Mouse (Mus musculus) kidney, embryonic 15.5 days (tissue): ENCODE measurements around the gene Mob1a. TPM values are rescaled to one million over a fixed set of nuclear protein-coding genes. Genes with fewer than 3 reads are reported as not detected.

ENCODE experiments used
- ATAC-seq: fragments of 200-750 bp; cut with Nextera tagmentation; replicated peaks from 2 replicates; pipeline ENCODE4 v1.8.0; 2017; ENCODE audit warnings: moderate TSS enrichment; ENCODE audit not compliant: low FRiP score
- H3K27ac ChIP-seq: fragments of 300-500 bp; sonication (generic); 2 replicates; pipeline ENCODE4 v1.5.1; 2015; ENCODE audit warnings: mild to moderate bottlenecking, inconsistent platforms
- H3K27me3 ChIP-seq: fragments of 300-500 bp; sonication (generic); 2 replicates; pipeline ENCODE4 v1.6.1; 2015; ENCODE audit warnings: inconsistent platforms
- H3K36me3 ChIP-seq: fragments of 300-500 bp; sonication (generic); 2 replicates; pipeline ENCODE4 v1.6.1; 2015; ENCODE audit warnings: inconsistent platforms
- H3K4me1 ChIP-seq: fragments of 300-500 bp; sonication (generic); 2 replicates; pipeline ENCODE4 v1.6.1; 2015; ENCODE audit warnings: inconsistent platforms
- H3K4me2 ChIP-seq: fragments of 300-500 bp; sonication (generic); 2 replicates; pipeline ENCODE4 v1.6.1; 2015; ENCODE audit warnings: moderate library complexity, mild to moderate bottlenecking, inconsistent platforms
- H3K4me3 ChIP-seq: fragments of 300-500 bp; sonication (generic); replicated peaks from 2 replicates; pipeline ENCODE4 v1.5.1; 2015; ENCODE audit warnings: mild to moderate bottlenecking, inconsistent platforms
- H3K9ac ChIP-seq: fragments of 300-500 bp; sonication (generic); 2 replicates; pipeline ENCODE4 v1.6.1; 2015; ENCODE audit warnings: mild to moderate bottlenecking, inconsistent platforms
- H3K9me3 ChIP-seq: fragments of 300-500 bp; sonication (generic); replicated peaks from 2 replicates; pipeline ENCODE4 v1.6.1; 2016; ENCODE audit warnings: inconsistent platforms
- WGBS: fragments of 180-500 bp; shearing (Covaris S2); methylation state at CpG from one replicate; pipeline ENCODE4 v1.1.7; 2015; ENCODE audit warnings: mixed read lengths; 5-methylcytosine and 5-hydroxymethylcytosine counted together
- polyA plus RNA-seq: library from polyadenylated mRNA; unstranded; fragments of >200 nt; fragmentation: Nextera tagmentation; extraction: Ambion mirVana; gene quantifications from 2 replicates; pipeline ENCODE4 v1.2.1, GENCODE M21; 2015

Gene Mob1a
- polyA plus RNA-seq, 1 experiment from 2014 or later, result 69.6 TPM

DNA sequence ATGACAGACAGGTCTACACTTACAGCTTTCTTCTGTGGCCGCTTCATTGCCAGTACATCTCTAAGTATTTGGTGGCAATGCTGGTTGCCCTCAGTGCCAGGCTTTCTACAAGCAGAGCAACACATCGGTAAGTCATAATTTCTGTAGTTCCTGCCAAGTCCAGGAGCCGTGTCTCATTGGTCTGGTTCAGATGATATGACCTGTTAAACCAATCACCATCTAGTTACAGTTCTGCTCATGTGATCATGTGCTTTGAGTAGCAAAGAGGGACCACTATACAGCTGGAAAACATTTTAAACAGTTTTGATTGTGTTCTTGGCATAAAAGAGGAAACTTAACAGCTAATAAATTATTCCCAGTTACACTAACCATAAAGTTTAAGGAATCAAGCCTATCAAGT, 22.1 kb downstream of the Mob1a start:
- Histone ChIP-seq H3K4me1 (peaks cover 18% of the 10 kb centered on the region), H3K9me3 (no peaks in the 10 kb centered on the region), H3K9ac (no peak overlapping the region), H3K27ac (no peak overlapping the region), H3K4me3 (no peak overlapping the region), H3K4me2 (no peak overlapping the region), H3K36me3 (peaks cover 20% of the 10 kb centered on the region), H3K27me3 (no peaks in the 10 kb centered on the region)
- ATAC-seq, result no peak
- 88% methylated on average over 3 of the region's 3 CpGs for WGBS

DNA sequence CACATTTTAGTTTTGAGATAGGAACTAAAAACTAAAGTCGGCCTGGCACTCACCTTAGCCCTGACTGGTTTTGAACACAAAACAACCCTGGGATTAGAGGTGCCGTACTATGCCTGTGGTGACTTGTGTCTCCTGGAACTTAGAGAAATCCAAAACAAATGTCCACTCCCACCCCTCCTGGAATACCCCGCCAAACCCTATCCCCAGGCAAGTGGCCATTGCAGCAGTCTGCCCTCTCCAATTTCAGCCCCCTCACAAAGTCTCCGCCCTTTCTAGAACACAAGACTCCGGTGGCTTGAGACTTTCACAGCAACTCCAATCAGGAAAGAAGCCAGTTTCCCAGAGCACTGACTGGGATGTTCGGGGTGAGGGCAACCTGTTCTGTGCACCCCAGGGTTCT, 23.1 kb downstream of the Mob1a start, which contains the start of gene Bola3:
Gene Bola3, plus strand, starts transcription at position 275 of the 400 bp plus-strand sequence.
- Histone ChIP-seq H3K4me3 (peak within 1 kb of the TSS; percentile 82), H3K9ac (peak within 1 kb of the TSS; percentile 93), H3K36me3 (peaks cover 23% of the 10 kb centered on the region), H3K4me1 (peaks cover 18% of the 10 kb centered on the region), H3K27me3 (no peaks in the 10 kb centered on the region), H3K27ac (peak within 1 kb of the TSS; percentile 60), H3K4me2 (peak within 1 kb of the TSS; percentile 80), H3K9me3 (no peaks in the 10 kb centered on the region)
- peak; percentile 64 for ATAC-seq
- WGBS, result 25% methylated on average over 6 of the region's 6 CpGs

DNA sequence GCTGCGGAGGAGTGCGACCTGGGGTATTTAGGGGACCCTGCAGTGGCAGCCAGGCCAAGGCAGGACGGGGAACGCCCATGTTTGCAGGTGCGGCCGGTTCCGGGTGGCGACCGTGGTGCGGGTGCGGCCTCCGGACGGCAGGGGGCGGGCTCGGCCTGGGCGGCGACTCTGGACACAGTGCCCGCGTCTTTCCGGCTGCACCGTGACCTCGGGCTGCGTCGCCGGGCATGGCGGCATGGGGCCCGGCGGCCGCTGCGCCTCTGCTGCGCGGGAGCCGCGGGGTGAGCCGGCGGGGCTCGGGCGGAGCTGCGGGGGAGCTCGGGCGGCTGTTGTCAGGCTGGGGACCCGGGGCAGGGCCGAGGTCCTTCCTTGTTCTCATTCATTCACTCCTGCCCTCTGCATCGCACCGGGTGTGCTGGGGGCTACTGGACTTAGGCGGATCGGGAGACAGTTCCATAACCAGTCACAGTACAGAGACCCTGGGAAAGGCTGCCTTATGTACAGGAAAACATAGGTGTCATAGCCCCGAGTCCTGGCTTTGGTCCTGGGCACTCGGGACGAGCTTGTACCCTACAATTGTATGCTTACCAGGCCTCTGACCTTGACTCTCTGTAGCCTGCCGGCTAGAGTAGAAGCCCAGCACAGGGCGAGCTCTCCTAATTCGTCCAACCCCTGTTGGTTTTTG, 23.6 kb downstream of the Mob1a start:
- Histone ChIP-seq H3K9ac (peak overlapping the region; percentile 93), H3K4me3 (peak overlapping the region; percentile 82), H3K27me3 (no peaks in the 10 kb centered on the region), H3K36me3 (peaks cover 26% of the 10 kb centered on the region), H3K4me2 (peak overlapping the region; percentile 80), H3K27ac (peak overlapping the region; percentile 60), H3K9me3 (no peaks in the 10 kb centered on the region), H3K4me1 (peaks cover 18% of the 10 kb centered on the region)
- peak; percentile 95 for ATAC-seq
- under 1% methylated on average over 53 of the region's 53 CpGs for WGBS

DNA sequence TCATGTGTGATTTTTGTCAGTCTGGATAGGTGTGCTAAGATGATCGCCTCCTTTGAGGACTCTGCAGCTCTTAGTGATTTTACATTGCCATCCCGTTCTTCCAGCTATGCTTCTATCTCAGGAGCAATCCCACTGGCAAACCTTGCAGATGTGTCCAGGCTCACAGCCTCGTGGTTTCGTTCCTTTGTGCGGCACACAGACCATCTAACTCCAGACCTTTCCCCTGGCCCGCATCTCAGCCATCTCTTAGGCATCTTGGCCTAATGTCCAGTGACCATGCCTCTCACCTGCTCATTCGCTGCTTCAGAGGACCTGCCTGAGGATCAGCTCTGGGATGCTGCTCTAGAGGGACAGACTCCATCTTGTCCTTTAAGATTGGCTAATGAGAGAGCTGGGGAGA, 24.4 kb downstream of the Mob1a start:
- WGBS, result 84% methylated on average over 7 of the region's 7 CpGs
- Histone ChIP-seq H3K9ac (peak overlapping the region; percentile 93), H3K36me3 (peaks cover 34% of the 10 kb centered on the region), H3K4me3 (peak overlapping the region; percentile 82), H3K27ac (no peak overlapping the region; the same call in 1 of the 2 replicates), H3K4me1 (peaks cover 18% of the 10 kb centered on the region), H3K4me2 (peak overlapping the region; percentile 80), H3K27me3 (no peaks in the 10 kb centered on the region), H3K9me3 (no peaks in the 10 kb centered on the region)
- no peak for ATAC-seq

GRCm38 (mm10) chr6:83350851-83351405, 25.1 kb downstream of the Mob1a start:
- Histone ChIP-seq H3K4me2 (no peak overlapping the region), H3K27me3 (no peaks in the 10 kb centered on the region), H3K36me3 (peaks cover 41% of the 10 kb centered on the region), H3K9me3 (no peaks in the 10 kb centered on the region), H3K4me3 (no peak overlapping the region; the same call in 1 of the 2 replicates), H3K9ac (no peak overlapping the region), H3K4me1 (peaks cover 18% of the 10 kb centered on the region), H3K27ac (no peak overlapping the region)
- ATAC-seq, result no peak
- WGBS, result 89% methylated on average over 16 of the region's 16 CpGs

GRCm38 (mm10) chr6:83351490-83352160, 25.8 kb downstream of the Mob1a start:
- Histone ChIP-seq H3K9ac (no peak overlapping the region), H3K4me3 (no peak overlapping the region), H3K4me1 (peaks cover 18% of the 10 kb centered on the region), H3K36me3 (peaks cover 44% of the 10 kb centered on the region), H3K4me2 (no peak overlapping the region), H3K27me3 (no peaks in the 10 kb centered on the region), H3K9me3 (no peaks in the 10 kb centered on the region), H3K27ac (no peak overlapping the region)
- ATAC-seq, result no peak; the same call in 1 of the 2 replicates
- 85% methylated on average over 7 of the region's 7 CpGs for WGBS

GRCm38 (mm10) chr6:83352666-83353410, 27.0 kb downstream of the Mob1a start:
- no peak overlapping the region for H3K27ac ChIP-seq
- no peak overlapping the region for H3K4me3 ChIP-seq
- H3K4me2 ChIP-seq, result no peak overlapping the region
- no peak overlapping the region for H3K9ac ChIP-seq
- no peak for ATAC-seq
- no peaks in the 10 kb centered on the region for H3K27me3 ChIP-seq
- WGBS, result 94% methylated on average over 24 of the region's 24 CpGs
- no peaks in the 10 kb centered on the region for H3K9me3 ChIP-seq
- H3K4me1 ChIP-seq, result peaks cover 18% of the 10 kb centered on the region
- peaks cover 48% of the 10 kb centered on the region for H3K36me3 ChIP-seq

DNA sequence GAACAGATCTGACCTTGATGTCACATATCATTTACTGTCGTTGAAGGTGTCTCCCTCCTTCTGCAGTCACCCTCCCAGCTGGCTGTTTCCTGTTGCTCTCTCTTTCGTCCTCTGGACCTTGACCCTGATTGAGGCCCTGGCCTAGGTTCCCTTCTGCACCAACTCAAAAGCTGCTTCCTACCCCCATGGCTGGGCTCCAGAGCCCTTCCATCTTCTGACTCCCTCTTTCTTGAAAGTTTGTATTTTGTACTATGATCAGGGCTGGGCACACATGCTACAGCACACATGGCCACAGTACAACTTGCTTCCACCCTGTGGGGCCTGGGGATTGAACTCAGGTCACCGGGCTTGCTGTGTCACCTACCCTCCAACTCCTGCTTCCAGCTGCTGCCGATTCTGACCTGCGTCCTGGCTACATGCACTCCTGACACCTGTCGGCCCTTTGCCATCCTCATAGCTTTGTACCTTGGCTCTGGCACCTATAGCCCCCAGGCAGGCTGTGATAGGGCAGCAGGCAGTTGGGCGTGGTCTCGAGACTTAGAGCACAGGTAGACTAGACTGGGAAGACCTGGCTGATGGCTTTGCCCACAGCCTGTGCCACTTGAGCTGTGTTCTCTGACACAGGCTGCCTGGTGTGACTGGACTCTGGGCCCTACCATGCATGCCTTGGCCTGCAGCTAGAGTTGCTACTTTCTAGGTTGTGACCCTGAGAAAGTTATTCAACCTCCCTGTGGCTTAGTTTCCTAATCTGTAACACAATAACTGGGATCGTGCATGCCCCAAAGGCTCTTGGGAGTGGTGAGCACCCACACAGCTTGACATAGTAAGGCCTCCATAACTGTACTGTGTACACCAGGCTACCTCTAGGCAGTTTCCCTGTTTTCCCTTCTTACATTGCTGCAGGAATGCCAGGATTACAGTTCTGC, 29.3 kb downstream of the Mob1a start:
- H3K9ac ChIP-seq, result no peak overlapping the region
- peaks cover 7% of the 10 kb centered on the region for H3K4me1 ChIP-seq
- ATAC-seq, result no peak
- H3K27me3 ChIP-seq, result no peaks in the 10 kb centered on the region
- no peak overlapping the region for H3K4me3 ChIP-seq
- no peak overlapping the region for H3K4me2 ChIP-seq
- H3K9me3 ChIP-seq, result no peaks in the 10 kb centered on the region
- H3K36me3 ChIP-seq, result peaks cover 71% of the 10 kb centered on the region
- H3K27ac ChIP-seq, result no peak overlapping the region
- WGBS, result 83% methylated on average over 9 of the region's 9 CpGs

DNA sequence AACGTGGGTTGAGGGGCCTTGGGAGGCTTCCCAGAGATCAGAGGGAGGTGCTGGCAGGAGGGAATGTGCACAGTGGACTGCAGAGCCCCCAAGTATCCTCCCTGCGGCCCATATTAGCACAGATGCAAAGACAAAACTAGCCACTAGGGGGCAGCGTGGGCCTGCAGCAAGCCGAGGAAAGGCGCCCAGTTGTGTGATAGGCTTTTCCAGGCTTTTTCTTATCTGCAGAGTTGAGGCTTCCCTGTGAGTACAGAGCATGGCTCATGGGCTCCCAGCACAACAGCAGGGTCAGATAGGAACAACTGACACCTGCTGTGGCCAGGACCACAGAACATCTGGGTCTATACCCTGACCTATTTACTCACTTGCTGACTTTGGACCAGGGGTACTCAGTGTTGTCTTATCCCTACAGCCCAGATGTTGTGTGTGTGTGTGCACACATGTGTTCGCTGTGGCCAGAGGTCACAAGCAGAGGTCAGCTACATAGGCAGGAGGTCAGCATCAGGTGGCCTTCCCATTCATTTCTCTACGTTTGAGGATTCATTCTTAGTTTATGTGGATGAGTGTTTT, 30.8 kb downstream of the Mob1a start:
- peaks cover 83% of the 10 kb centered on the region for H3K36me3 ChIP-seq
- WGBS, result 22% methylated on average over 7 of the region's 7 CpGs
- H3K27me3 ChIP-seq, result no peaks in the 10 kb centered on the region
- ATAC-seq, result peak; percentile 33; the same call in 1 of the 2 replicates
- no peaks in the 10 kb centered on the region for H3K9me3 ChIP-seq
- H3K4me2 ChIP-seq, result no peak overlapping the region
- no peak overlapping the region for H3K9ac ChIP-seq
- no peak overlapping the region for H3K4me3 ChIP-seq
- no peak overlapping the region for H3K27ac ChIP-seq
- no peaks in the 10 kb centered on the region for H3K4me1 ChIP-seq

- 91% methylated on average over 10 of the region's 10 CpGs for WGBS
- H3K36me3 ChIP-seq, result peaks cover 85% of the 10 kb centered on the region
- no peaks in the 10 kb centered on the region for H3K9me3 ChIP-seq
- ATAC-seq, result no peak
- H3K27ac ChIP-seq, result no peak overlapping the region
- no peak overlapping the region for H3K9ac ChIP-seq
- H3K27me3 ChIP-seq, result no peaks in the 10 kb centered on the region
- H3K4me2 ChIP-seq, result no peak overlapping the region
- H3K4me1 ChIP-seq, result no peaks in the 10 kb centered on the region
- no peak overlapping the region for H3K4me3 ChIP-seq
Measured at GRCm38 (mm10) chr6:83357436-83357835, 31.6 kb downstream of the Mob1a start.
